Comparison of ENCODE assay signal across 9 mouse cellular contexts in genomic region chr7:80828146-80828860, GRCm38 (mm10). TPM values are rescaled to one million over a fixed set of nuclear protein-coding genes. Genes with fewer than 3 reads are reported as not detected.
DNase-seq lines count a peak whose midpoint lies in the region; ATAC-seq lines count a peak whose summit lies in the region.
"Had no signal": no experiment of that assay in that cellular context is flagged by ENCODE, and none has a peak within 500 bp of the region (broad histone marks: within the 10 kb centered on the region; RNA-seq: fewer than 3 reads in every experiment).

No protein-coding gene starts in this region.

- no peak overlapping the region for H3K4me3 ChIP-seq in midbrain, embryonic 15.5 days
- H3K4me3 ChIP-seq: hindbrain, embryonic 15.5 days had no signal

- no peak overlapping the region for H3K27ac ChIP-seq in midbrain, embryonic 15.5 days
- H3K27ac ChIP-seq: hindbrain, embryonic 15.5 days had no signal

- H3K9me3 ChIP-seq in midbrain, embryonic 15.5 days, result no peaks in the 10 kb centered on the region
- H3K9me3 ChIP-seq: hindbrain, embryonic 15.5 days had no signal

- peaks cover 2% of the 10 kb centered on the region; the same call in 1 of the 2 replicates for H3K4me1 ChIP-seq in midbrain, embryonic 15.5 days

- peak; percentile 60 for DNase-seq in urinary bladder, postnatal 14 days (ENCODE audit: low spot score)
- no peak for DNase-seq in urinary bladder, postnatal 4 days (ENCODE audit: low spot score in 2 of 2)
- DNase-seq in adrenal gland, postnatal 10 days, result peak; percentile 51
- peak; percentile 49 for DNase-seq in lung, postnatal 25 days (ENCODE audit: low spot score)
- no peak for DNase-seq in cerebellum, postnatal 4 days (ENCODE audit: low spot score in 2 of 2)
- DNase-seq in frontal cortex, postnatal 25 days (ENCODE audit: low spot score in 2 of 2), result no peak

- ATAC-seq in midbrain, embryonic 15.5 days (replicated peaks), result no peak

- 80% methylated on average over 18 of the region's 18 CpGs for WGBS in midbrain, embryonic 15.5 days

- no peak overlapping the region for H3K9ac ChIP-seq in midbrain, embryonic 15.5 days
- H3K9ac ChIP-seq: hindbrain, embryonic 15.5 days had no signal

- H3K36me3 ChIP-seq in midbrain, embryonic 15.5 days (replicated peaks), result no peaks in the 10 kb centered on the region
- H3K36me3 ChIP-seq: hindbrain, embryonic 15.5 days had no signal

- no peak overlapping the region for H3K4me2 ChIP-seq in midbrain, embryonic 15.5 days
- H3K4me2 ChIP-seq: hindbrain, embryonic 15.5 days; midbrain, embryonic 11.5 days had no signal

- no peaks in the 10 kb centered on the region for H3K27me3 ChIP-seq in midbrain, embryonic 15.5 days (replicated peaks)
- H3K27me3 ChIP-seq: hindbrain, embryonic 15.5 days had no signal

RNA-seq across cellular contexts. Expression of gene Iqgap1, which starts 2.5 kb away (rescaled TPM):
- total RNA-seq in adrenal gland, postnatal 10 days (2021), result 10 to 100 TPM; 76.2 to 86.8 TPM
- 22.0 and 22.1 TPM in 2 replicates for polyA plus RNA-seq in midbrain, embryonic 15.5 days (2015; fragmentation: Nextera tagmentation; extraction: Ambion mirVana)

RNA-seq across cellular contexts. Expression of gene Zscan2, which starts 32.4 kb away (rescaled TPM):
- 1 to 10 TPM; 6.5 to 6.8 TPM for total RNA-seq in adrenal gland, postnatal 10 days (2021)
- polyA plus RNA-seq in midbrain, embryonic 15.5 days (2015; fragmentation: Nextera tagmentation; extraction: Ambion mirVana), result 4.8 and 4.9 TPM in 2 replicates

Comparison
In these comparisons a context has a peak if more than half of its experiments do, and no peak if none do; other contexts are left out.
1. DNase-seq: peak in urinary bladder, postnatal 14 days (single experiment), adrenal gland, postnatal 10 days (single experiment) and lung, postnatal 25 days (single experiment); none in urinary bladder, postnatal 4 days (0 of 2), cerebellum, postnatal 4 days (0 of 2) and frontal cortex, postnatal 25 days (0 of 2).